11 mouse cellular contexts compared by ENCODE assay signal in genomic region chr8:106817171-106817545, GRCm38 (mm10). TPM values are rescaled to one million over a fixed set of nuclear protein-coding genes. Genes with fewer than 3 reads are reported as not detected.
"Had no signal": no experiment of that assay in that cellular context is flagged by ENCODE, and none has a peak within 500 bp of the region (broad histone marks: within the 10 kb centered on the region; RNA-seq: fewer than 3 reads in every experiment).

No protein-coding gene starts in this region.

- H3K4me2 ChIP-seq: liver, embryonic 11.5 days; liver, embryonic 15.5 days; midbrain, embryonic 15.5 days; neural tube, embryonic 13.5 days; stomach, embryonic 15.5 days had no signal

- H3K4me3 ChIP-seq: liver, embryonic 15.5 days; midbrain, embryonic 10.5 days; midbrain, embryonic 15.5 days; neural tube, embryonic 13.5 days; stomach, embryonic 15.5 days had no signal

- H3K9ac ChIP-seq: liver, embryonic 15.5 days; midbrain, embryonic 15.5 days; neural tube, embryonic 13.5 days; stomach, embryonic 15.5 days had no signal

- H3K9me3 ChIP-seq: liver, embryonic 15.5 days; midbrain, embryonic 10.5 days; midbrain, embryonic 15.5 days; neural tube, embryonic 13.5 days; stomach, embryonic 15.5 days had no signal

- DNase-seq: lung, adult 2 months; lung, postnatal 4 days; retina, postnatal 1 day had no signal

- H3K27ac ChIP-seq: liver, embryonic 15.5 days; midbrain, embryonic 10.5 days; midbrain, embryonic 15.5 days; neural tube, embryonic 13.5 days had no signal

- H3K36me3 ChIP-seq: liver, embryonic 15.5 days; midbrain, embryonic 15.5 days; neural tube, embryonic 13.5 days had no signal

- H3K27me3 ChIP-seq: liver, embryonic 15.5 days; midbrain, embryonic 15.5 days; neural tube, embryonic 13.5 days; stomach, embryonic 15.5 days had no signal

- ATAC-seq: lung, postnatal 0 days; midbrain, embryonic 15.5 days had no signal

- H3K4me1 ChIP-seq: liver, embryonic 15.5 days; midbrain, embryonic 15.5 days had no signal

RNA-seq across cellular contexts. Expression of gene Has3, which starts 52.9 kb away (rescaled TPM):
- total RNA-seq: megakaryocyte, adult 5-6 weeks had no signal
